Mouse (Mus musculus): ENCODE results near the gene Scd1.

DNA sequence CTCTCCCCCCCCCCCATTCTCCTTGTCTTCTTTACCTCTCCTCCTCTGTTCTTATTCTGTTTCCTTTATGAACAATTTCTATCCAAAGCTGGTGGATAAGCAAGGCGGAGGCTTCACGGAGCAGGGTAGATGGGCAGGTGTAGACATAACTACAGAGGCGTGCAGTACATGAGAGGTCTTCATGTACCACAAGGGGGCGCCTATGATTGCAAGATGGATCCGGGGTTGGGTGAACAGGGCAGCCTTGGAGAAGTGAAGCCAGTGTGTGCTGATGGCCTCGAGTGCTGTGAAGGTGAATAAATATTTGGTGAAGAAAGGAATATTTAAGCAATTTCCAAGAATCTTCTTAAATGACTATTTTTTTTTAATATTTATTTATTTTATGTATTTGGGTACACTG lies 34.7 kb downstream of the Scd1 start:
- TF ChIP-seq POLR2A (IDR thresholded peaks at IDR 0.05; ENCODE audit: insufficient read depth, low read length) = no peak
- TF ChIP-seq CTCF (IDR thresholded peaks at IDR 0.05; ENCODE audit: low read depth, low read length) = peak; percentile 82

All from ES-Bruce4 (cell line).